Mouse (Mus musculus): Measurements from ENCODE around the gene Rln1. TPM values are rescaled to one million over a fixed set of nuclear protein-coding genes. Genes with fewer than 3 reads are reported as not detected.

Gene Rln1
- polyA plus RNA-seq, 1 experiment from 2014 or later = 0.20 TPM

DNA sequence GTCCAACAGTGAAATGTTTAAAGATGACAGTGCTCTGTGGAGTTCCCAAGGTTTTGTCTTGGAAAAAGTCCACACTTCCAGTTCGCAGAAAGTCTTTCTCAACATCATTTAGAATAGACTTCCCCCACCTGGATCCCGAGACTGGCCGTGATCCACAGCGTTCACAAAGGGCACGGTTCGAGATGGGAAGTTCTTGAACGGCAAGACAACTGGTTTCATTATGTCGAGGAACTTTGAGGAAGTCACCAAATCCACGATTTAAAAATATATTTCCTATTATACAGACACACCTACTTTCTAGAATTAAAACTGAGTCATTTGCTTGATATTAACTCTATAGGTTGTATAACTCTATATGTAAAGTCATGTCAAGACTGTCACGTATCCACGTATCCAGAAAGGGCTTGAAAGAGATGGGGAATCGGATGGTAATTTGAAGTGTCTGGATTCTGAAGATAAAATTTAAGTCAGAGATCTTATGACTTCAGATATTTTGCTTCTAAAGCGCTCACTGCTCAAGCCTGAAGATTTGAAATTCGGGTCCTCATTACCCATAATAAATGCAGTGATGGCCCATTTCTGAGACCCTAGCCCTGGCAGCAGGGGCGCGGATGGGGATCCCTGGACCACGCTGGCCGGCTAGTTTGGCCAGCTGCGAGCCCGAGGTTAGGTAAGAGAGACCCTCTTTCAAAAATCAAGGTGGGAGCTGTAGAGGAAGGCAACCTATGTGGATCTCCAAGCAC lies 31.9 kb upstream of the Rln1 start:
- no peak for ATAC-seq (ENCODE audit: insufficient number of reproducible peaks, insufficient read depth, low FRiP score, low read depth)
- peak overlapping the region; percentile 71 for H3K4me2 ChIP-seq (ENCODE audit: low read length)
- no peaks in the 10 kb centered on the region for H3K36me3 ChIP-seq (ENCODE audit: control insufficient read depth, insufficient read depth, low read length)
- H3K4me1 ChIP-seq (ENCODE audit: control insufficient read depth in 2 of 2, insufficient read depth in 2 of 2, low read length in 2 of 2) = peaks cover 2 to 4% of the 10 kb centered on the region in 2 experiments; a peak in 1 of 4 replicates
- no peaks in the 10 kb centered on the region for H3K9me3 ChIP-seq (ENCODE audit: control insufficient read depth, low read length)
- WGBS = 54% methylated on average over 20 of the region's 20 CpGs
- peak overlapping the region; percentile 56 to 63 for H3K4me3 ChIP-seq (ENCODE audit: control insufficient read depth in 1 of 2, insufficient read depth in 1 of 2, low read depth in 1 of 2, low read length in 2 of 2)
- no peak overlapping the region for H3K27ac ChIP-seq (replicated peaks in 1 of 2; ENCODE audit: control insufficient read depth in 1 of 2, insufficient read depth in 1 of 2, low read depth in 2 of 2, low read length in 2 of 2)
- peak overlapping the region; percentile 68 for H3K9ac ChIP-seq (ENCODE audit: low read length)
- H3K27me3 ChIP-seq (ENCODE audit: control insufficient read depth, insufficient read depth, low read length) = no peaks in the 10 kb centered on the region

DNA sequence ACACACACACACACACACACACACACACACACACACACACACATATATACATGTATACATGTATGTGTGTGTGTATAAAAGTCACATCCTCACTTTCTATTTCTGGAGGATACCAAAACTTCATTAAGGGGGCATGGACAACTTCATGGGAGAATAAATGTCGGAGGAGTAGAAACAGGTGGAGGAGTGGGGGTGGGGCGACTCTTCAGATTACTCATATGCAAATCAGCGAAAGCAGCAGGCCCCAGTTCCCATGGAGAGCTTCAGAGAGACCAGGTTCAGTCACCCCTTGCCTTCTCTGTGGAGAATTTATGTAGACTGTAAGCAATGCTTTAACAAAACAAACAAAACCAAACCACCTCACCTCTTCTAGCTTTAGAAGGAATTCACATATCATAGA lies 30.6 kb upstream of the Rln1 start:
- H3K4me3 ChIP-seq (ENCODE audit: control insufficient read depth in 1 of 2, insufficient read depth in 1 of 2, low read depth in 1 of 2, low read length in 2 of 2) = no peak overlapping the region
- no peak overlapping the region for H3K4me2 ChIP-seq (ENCODE audit: low read length)
- H3K4me1 ChIP-seq (ENCODE audit: control insufficient read depth in 2 of 2, insufficient read depth in 2 of 2, low read length in 2 of 2) = peaks cover 2 to 13% of the 10 kb centered on the region in 2 experiments; a peak in 1 of 4 replicates
- no peak for ATAC-seq (ENCODE audit: insufficient number of reproducible peaks, insufficient read depth, low FRiP score, low read depth)
- WGBS = 36% methylated on average over 3 of the region's 3 CpGs
- H3K9ac ChIP-seq (ENCODE audit: low read length) = no peak overlapping the region
- H3K27ac ChIP-seq (replicated peaks in 1 of 2; ENCODE audit: control insufficient read depth in 1 of 2, insufficient read depth in 1 of 2, low read depth in 2 of 2, low read length in 2 of 2) = no peak overlapping the region
- H3K36me3 ChIP-seq (ENCODE audit: control insufficient read depth, insufficient read depth, low read length) = no peaks in the 10 kb centered on the region
- H3K9me3 ChIP-seq (ENCODE audit: control insufficient read depth, low read length) = no peaks in the 10 kb centered on the region
- no peaks in the 10 kb centered on the region for H3K27me3 ChIP-seq (ENCODE audit: control insufficient read depth, insufficient read depth, low read length)

GRCm38 (mm10) chr19:29364076-29364475 lies 29.6 kb upstream of the Rln1 start:
- WGBS = 74% methylated on average over 5 of the region's 5 CpGs
- ATAC-seq (ENCODE audit: insufficient number of reproducible peaks, insufficient read depth, low FRiP score, low read depth) = no peak
- Histone ChIP-seq H3K4me1 (ENCODE audit: control insufficient read depth in 2 of 2, insufficient read depth in 2 of 2, low read length in 2 of 2) (peaks cover 2 to 13% of the 10 kb centered on the region in 2 experiments; a peak in 1 of 4 replicates), H3K9me3 (ENCODE audit: control insufficient read depth, low read length) (no peaks in the 10 kb centered on the region), H3K9ac (ENCODE audit: low read length) (no peak overlapping the region), H3K27me3 (ENCODE audit: control insufficient read depth, insufficient read depth, low read length) (no peaks in the 10 kb centered on the region), H3K4me3 (ENCODE audit: control insufficient read depth in 1 of 2, insufficient read depth in 1 of 2, low read depth in 1 of 2, low read length in 2 of 2) (no peak overlapping the region), H3K4me2 (ENCODE audit: low read length) (no peak overlapping the region), H3K36me3 (ENCODE audit: control insufficient read depth, insufficient read depth, low read length) (0 out of 2 replicates have a peak, but pooled peaks cover under 1% of the 10 kb centered on the region), H3K27ac (replicated peaks in 1 of 2; ENCODE audit: control insufficient read depth in 1 of 2, insufficient read depth in 1 of 2, low read depth in 2 of 2, low read length in 2 of 2) (no peak overlapping the region)

DNA sequence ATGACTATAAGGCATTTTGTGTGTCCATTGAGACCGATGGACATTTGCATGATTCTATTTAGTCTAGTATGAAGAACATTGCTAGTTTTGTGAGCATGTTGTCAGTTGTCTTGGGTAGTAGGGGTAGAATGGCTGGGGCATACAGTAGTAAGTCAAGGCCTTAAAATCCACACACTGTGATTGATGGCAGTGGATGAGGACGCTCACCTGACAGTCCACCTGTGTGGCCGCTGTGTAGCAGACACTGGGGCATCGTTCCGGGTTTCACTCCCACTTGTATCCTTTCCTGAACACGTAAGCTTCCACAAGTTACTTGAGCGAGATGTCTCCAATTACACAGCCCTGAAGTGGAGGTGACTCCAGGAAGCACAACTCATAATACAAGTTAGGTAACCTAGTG lies 29.1 kb upstream of the Rln1 start:
- WGBS = 86% methylated on average over 7 of the region's 7 CpGs
- Histone ChIP-seq H3K27ac (replicated peaks in 1 of 2; ENCODE audit: control insufficient read depth in 1 of 2, insufficient read depth in 1 of 2, low read depth in 2 of 2, low read length in 2 of 2) (no peak overlapping the region), H3K4me2 (ENCODE audit: low read length) (no peak overlapping the region), H3K36me3 (ENCODE audit: control insufficient read depth, insufficient read depth, low read length) (peaks cover 5% of the 10 kb centered on the region; the same call in 1 of the 2 replicates), H3K9ac (ENCODE audit: low read length) (no peak overlapping the region), H3K9me3 (ENCODE audit: control insufficient read depth, low read length) (no peaks in the 10 kb centered on the region), H3K4me3 (ENCODE audit: control insufficient read depth in 1 of 2, insufficient read depth in 1 of 2, low read depth in 1 of 2, low read length in 2 of 2) (no peak overlapping the region), H3K4me1 (ENCODE audit: control insufficient read depth in 2 of 2, insufficient read depth in 2 of 2, low read length in 2 of 2) (peaks cover 2 to 13% of the 10 kb centered on the region in 2 experiments; a peak in 1 of 4 replicates), H3K27me3 (ENCODE audit: control insufficient read depth, insufficient read depth, low read length) (no peaks in the 10 kb centered on the region)
- no peak for ATAC-seq (ENCODE audit: insufficient number of reproducible peaks, insufficient read depth, low FRiP score, low read depth)

DNA sequence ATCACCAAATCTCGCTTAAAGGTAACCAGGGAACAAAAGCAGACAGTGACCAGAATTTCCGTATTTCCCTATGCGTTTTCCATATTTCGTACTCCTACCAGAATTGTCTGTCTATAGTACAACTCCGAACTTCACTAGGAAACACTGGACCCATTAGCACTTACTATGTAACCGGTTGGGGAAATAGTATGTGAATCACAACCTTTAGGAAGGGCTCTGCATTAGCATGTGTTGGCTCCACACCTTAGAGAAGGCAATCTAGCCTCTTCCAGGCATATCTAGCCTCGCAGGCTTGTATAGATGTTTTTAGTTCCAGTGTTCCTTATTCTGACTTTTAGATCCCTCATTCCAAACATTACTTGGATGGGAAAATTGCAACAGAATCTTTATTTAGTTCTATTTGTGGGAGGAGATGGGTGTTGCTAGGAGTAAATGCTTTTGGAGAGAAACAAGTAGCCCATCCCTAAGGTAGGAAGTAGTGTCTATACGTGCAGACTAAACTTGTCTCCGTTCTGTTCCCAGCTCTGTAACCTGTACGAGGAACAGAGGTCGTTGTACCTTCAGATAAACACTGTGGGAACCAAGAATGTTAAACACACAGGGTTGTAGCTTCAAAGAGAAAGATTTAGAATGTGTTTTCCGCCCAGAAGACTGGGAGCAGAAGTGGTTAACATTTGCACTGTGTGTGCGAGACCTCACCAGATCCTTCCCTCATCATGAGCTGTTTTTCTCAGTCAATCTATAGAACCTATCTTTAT lies 27.9 kb upstream of the Rln1 start:
- no peaks in the 10 kb centered on the region for H3K27me3 ChIP-seq (ENCODE audit: control insufficient read depth, insufficient read depth, low read length)
- H3K36me3 ChIP-seq (ENCODE audit: control insufficient read depth, insufficient read depth, low read length) = peaks cover 13% of the 10 kb centered on the region; the same call in 1 of the 2 replicates
- H3K4me2 ChIP-seq (ENCODE audit: low read length) = peak overlapping the region; percentile 69
- H3K4me3 ChIP-seq (ENCODE audit: control insufficient read depth in 1 of 2, insufficient read depth in 1 of 2, low read depth in 1 of 2, low read length in 2 of 2) = peak overlapping the region; percentile 61 to 68
- H3K9ac ChIP-seq (ENCODE audit: low read length) = peak overlapping the region; percentile 76
- no peak for ATAC-seq (ENCODE audit: insufficient number of reproducible peaks, insufficient read depth, low FRiP score, low read depth)
- H3K9me3 ChIP-seq (ENCODE audit: control insufficient read depth, low read length) = no peaks in the 10 kb centered on the region
- WGBS = 35% methylated on average over 13 of the region's 13 CpGs
- no peak overlapping the region for H3K27ac ChIP-seq (replicated peaks in 1 of 2; ENCODE audit: control insufficient read depth in 1 of 2, insufficient read depth in 1 of 2, low read depth in 2 of 2, low read length in 2 of 2)
- peaks cover under 1 to 13% of the 10 kb centered on the region in 2 experiments; a peak in 1 of 4 replicates for H3K4me1 ChIP-seq (ENCODE audit: control insufficient read depth in 2 of 2, insufficient read depth in 2 of 2, low read length in 2 of 2)

GRCm38 (mm10) chr19:29361468-29362130 lies 27.1 kb upstream of the Rln1 start:
- Histone ChIP-seq H3K9me3 (ENCODE audit: control insufficient read depth, low read length) (no peaks in the 10 kb centered on the region), H3K36me3 (ENCODE audit: control insufficient read depth, insufficient read depth, low read length) (peaks cover 19% of the 10 kb centered on the region), H3K4me2 (ENCODE audit: low read length) (peak overlapping the region; percentile 69), H3K4me1 (ENCODE audit: control insufficient read depth in 2 of 2, insufficient read depth in 2 of 2, low read length in 2 of 2) (peaks cover 0 to 13% of the 10 kb centered on the region in 2 experiments; a peak in 1 of 4 replicates), H3K4me3 (ENCODE audit: control insufficient read depth in 1 of 2, insufficient read depth in 1 of 2, low read depth in 1 of 2, low read length in 2 of 2) (peak overlapping the region; percentile 61 to 68), H3K9ac (ENCODE audit: low read length) (peak overlapping the region; percentile 76), H3K27ac (replicated peaks in 1 of 2; ENCODE audit: control insufficient read depth in 1 of 2, insufficient read depth in 1 of 2, low read depth in 2 of 2, low read length in 2 of 2) (no peak overlapping the region), H3K27me3 (ENCODE audit: control insufficient read depth, insufficient read depth, low read length) (no peaks in the 10 kb centered on the region)
- ATAC-seq (ENCODE audit: insufficient number of reproducible peaks, insufficient read depth, low FRiP score, low read depth) = peak; percentile 98
- WGBS = 2% methylated on average over 33 of the region's 33 CpGs

DNA sequence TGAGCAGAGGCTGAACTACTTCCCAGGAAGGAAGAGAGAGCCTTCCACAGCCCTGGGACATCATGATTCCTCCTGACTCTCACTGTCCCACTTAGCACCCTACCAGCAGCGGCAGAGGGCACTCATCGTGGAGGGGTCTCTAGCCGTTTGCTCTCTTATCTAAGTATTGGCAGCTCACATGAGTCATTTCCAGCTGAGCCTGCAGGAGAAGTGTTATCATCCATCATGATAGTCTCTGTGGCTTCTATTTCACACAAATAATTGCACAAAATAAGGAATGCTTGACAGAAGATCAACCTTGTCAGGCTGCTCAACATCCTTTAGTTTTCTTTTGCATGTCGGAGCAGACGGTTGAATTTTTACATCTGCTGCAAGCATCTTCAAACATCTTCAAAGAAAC lies 25.8 kb upstream of the Rln1 start:
- 0 out of 2 replicates have a peak overlapping the region, but pooled peaks have one; percentile 21 for H3K9ac ChIP-seq (ENCODE audit: low read length)
- 47% methylated on average over 5 of the region's 5 CpGs for WGBS

More for the DNA sequence above, 25.8 kb upstream of the Rln1 start:
- ATAC-seq (ENCODE audit: insufficient number of reproducible peaks, insufficient read depth, low FRiP score, low read depth) = no peak
- no peak overlapping the region for H3K4me2 ChIP-seq (ENCODE audit: low read length)
- H3K4me1 ChIP-seq (ENCODE audit: control insufficient read depth in 2 of 2, insufficient read depth in 2 of 2, low read length in 2 of 2) = peaks cover 0 to 13% of the 10 kb centered on the region in 2 experiments; a peak in 1 of 4 replicates
- no peaks in the 10 kb centered on the region for H3K27me3 ChIP-seq (ENCODE audit: control insufficient read depth, insufficient read depth, low read length)
- no peak overlapping the region for H3K4me3 ChIP-seq (ENCODE audit: control insufficient read depth in 1 of 2, insufficient read depth in 1 of 2, low read depth in 1 of 2, low read length in 2 of 2)
- no peak overlapping the region for H3K27ac ChIP-seq (replicated peaks in 1 of 2; ENCODE audit: control insufficient read depth in 1 of 2, insufficient read depth in 1 of 2, low read depth in 2 of 2, low read length in 2 of 2)
- H3K36me3 ChIP-seq (ENCODE audit: control insufficient read depth, insufficient read depth, low read length) = peaks cover 24% of the 10 kb centered on the region
- no peaks in the 10 kb centered on the region for H3K9me3 ChIP-seq (ENCODE audit: control insufficient read depth, low read length)

Measured in heart, embryonic 14.5 days (tissue).